Mouse (Mus musculus): ENCODE measurements around the gene Dstn.

The Dstn gene

DNA sequence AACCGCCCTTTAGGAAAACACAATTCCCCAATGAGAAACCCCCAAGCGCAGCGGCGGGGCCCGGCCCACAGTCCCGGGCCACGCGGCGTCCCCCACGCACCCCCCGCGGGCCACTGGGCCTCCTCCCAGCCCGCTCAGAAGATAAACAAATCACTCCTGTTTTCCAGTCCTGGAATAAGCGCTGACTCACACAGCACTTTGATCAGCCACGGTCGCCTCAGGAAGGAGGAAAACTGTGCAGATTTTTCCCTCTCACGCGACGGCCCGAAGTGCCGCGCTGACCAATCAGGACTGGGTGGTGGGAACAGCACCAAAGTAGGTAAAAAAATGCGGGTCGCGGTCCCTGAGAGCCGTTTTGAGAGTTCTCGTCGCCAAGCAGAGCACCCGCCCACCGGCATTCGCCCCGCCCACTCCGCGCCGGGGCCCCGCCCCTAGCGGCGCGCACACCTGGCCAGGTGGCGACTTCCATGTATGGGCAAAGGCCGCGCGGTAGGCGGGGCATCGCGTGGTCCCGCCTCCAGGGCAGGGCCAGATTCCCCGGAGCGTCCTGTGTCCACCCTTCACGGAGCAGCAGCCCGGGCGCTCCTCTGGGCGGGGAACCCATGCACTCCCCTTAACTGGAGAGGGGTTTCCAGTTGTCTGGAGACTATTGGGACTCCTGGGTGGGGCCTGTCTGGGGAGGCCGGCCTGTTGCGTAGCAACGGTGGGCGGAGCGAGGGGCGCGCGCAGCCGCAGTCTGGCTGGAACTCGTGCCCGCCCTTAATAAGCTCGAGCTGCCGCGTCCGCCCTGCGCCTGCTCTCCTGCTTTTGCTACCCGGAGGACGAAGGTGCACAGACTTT is at the start of gene Dstn:
Dstn (plus strand) TSS at position 561 of the 840 bp plus-strand sequence.
- DNase-seq, result peak; percentile 93 to 95

GRCm38 (mm10) chr2:143867326-143867725 is 47.8 kb upstream of the Dstn start:
- DNase-seq, result peak; percentile 48 to 49

DNA sequence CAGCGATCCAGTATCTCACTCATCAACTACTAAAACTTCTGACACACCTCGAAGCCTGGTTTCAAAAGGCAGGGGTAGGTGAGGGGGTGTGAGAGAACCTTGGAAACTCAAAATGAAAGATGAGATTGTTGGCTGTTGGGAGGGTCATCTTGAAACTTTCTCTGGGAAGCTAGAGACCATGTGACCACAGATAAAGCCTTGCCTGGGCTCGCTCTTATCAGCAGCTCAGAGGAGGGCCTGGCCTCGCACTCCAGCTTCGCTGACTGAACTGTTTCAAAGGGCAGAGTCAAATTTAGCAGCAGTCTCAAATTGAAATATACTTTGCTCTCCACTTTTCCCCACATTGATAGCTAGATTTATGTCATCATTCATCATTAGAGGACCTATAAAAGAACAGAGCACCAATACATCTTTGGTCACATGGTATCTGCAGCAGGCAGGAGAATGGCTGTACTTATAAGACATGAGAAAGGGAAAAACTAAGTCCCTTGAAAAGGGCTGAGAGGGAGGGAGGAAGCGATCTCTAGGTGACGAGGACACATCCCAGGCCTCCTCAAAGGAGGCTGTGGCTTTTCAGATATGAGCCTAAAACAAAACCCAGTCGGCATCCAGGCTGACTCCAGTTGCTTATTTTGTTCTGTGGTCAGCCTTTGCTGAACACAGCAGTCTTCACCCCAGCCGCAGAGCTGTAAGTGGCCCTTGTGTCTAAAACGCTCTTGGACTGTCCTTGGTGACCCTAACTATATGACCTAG is 44.0 kb upstream of the Dstn start:
- DNase-seq, result no peak

DNA sequence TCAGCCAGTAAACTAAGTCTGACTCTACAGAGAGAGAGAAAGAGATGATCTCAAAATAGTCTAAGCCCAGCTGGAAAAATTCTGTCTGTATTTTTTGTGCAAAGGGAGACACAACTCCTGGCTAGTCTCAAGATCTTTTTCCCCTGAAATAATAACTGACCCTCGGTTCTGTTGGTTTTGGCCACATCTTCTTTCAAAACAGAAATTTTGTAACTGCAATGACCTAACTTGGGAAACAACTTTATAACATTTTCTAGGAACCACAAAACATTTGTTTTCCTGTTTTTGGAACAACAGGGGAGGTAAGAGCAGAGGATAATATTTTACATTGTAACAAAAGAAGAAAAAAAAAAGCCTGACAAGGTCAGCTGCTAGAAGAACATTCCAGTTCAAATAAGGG is 39.1 kb upstream of the Dstn start:
- no peak for DNase-seq

- no peak for DNase-seq
Observed at GRCm38 (mm10) chr2:143876929-143877632, 38.0 kb upstream of the Dstn start.

DNA sequence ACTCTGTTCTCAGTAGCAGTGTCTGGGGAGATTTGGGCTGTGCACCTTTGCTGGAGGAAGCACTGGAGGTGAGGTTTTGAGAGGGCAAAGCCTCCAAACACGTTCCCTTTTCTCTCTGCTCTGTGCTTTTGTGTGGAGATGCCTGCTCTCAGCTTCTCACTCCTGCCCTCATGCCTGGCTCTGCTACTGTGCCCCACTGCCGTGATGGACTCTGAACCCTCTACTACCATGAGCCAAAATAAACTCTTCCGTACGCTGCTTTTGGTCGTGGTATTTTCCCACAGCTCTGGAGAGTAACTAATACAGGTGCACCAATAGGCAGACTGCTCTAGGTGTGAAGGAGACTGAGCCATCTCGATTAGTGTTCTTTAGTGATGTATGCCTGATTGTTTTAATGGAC is 35.8 kb upstream of the Dstn start:
- no peak for DNase-seq

DNA sequence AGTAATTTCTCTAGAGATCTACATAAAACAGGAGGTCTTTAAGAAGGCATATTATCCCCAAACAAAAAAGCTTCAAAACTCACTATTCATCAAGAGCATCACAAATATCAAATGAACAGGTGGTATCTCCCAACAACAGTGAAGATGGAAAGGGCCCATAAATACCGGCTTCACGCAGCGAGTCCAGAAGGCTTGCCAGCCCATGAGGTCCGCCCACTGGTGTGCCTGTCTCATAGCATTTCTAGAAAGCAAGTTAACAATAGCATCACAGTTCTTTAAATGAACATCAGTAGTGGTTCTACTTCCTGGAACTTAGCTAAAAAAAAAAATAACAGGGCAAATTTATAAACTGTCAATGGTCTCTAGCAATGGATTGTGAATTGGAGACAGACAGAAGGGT is 33.1 kb upstream of the Dstn start:
- no peak for DNase-seq

GRCm38 (mm10) chr2:143882606-143883288 is 32.4 kb upstream of the Dstn start:
- DNase-seq, result no peak

DNA sequence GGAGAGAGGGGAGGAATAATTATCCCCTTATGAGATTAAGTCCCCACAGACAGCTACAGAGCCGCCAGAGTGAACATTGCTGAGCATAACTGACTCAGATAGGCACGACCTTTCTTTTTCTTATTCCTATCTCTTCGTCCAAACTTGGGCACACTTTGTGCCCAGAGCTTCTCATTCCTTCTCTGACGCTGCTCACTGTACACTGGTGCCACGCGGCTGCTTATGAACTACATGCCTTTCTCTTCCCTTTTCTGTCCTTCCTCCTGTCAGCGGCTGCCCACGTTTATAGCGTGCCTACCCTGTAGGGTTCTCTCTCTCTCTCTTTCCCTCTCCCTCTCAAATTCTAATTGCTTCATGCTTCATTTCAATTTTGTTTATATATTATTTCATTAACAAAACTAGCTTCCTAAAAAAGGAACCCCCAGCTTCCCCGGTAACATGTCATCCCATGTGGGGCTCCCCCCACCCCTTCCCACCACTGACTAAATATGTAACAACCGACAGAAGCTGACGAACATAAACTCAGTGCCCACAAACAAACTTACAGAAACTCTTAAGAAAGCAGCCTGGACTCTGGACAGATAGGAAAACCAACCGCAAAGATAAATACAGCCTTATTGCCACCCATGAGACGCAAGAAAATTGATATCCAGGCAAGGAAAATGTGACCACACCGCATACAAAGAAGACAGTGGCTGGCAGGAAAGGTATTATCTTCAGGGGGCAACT is 25.8 kb upstream of the Dstn start:
- DNase-seq, result no peak

- DNase-seq, result no peak
Observed at GRCm38 (mm10) chr2:143889860-143890433, 25.2 kb upstream of the Dstn start.

DNA sequence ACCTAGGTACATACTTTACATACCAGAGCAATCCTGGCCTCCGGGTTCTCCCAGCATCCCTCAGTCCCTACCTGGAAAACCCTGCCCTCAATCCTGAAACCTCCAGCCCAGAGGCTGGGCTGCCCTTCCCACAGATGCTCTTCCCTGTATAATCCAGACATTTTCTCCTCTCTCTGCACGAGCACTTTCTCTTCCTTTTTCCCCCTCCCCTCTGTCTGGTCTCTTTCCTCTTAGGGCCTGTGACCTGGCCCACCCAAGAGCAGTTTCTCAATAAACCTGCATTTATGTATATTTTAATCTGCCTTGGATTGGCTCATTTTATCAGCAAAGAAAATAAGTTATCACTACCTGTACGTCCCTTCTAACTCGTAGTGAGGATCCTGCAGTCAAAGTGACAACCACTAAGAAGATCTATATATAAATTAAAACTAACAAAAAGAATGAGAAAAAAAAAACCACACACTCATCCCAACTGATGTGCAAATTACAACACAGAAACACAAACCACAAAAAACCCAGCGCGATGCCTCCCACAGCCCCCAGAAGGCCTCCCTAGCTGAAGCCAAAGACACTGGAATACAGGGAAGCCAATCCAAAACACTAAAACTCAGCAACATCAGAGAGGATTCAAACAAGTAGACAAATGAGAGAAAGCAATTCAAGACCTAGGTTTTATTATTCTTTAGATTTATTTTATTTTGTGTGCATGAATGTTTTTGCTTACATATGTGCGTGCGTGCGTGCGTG is 23.6 kb upstream of the Dstn start:
- DNase-seq, result no peak

GRCm38 (mm10) chr2:143899470-143900220 is 15.5 kb upstream of the Dstn start:
- DNase-seq, result no peak

DNA sequence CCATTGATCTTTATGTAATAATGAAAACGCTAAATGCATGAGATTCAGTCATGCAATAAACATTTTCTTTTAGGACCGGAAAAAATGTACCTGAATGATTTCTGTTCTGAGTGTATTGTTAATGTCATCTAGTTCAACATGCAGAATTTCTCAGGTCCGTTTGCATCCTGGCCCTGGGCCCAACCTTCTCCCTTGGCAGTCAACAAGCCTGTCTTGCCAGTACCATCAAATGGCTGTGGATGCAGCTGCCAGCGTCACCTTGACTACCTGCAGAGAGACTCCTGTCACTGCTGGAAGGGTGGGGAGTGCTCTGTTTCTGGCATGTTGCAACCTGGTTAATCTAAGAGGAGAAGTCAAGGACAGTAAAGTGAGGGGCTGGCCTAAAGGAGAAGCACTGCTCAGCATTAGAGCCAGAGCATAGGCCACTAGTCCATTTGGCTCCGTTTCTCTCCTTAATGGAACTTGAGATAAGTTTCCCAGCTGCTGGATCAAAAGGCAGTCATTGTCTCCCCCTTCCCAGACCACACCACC is 14.2 kb upstream of the Dstn start:
- DNase-seq, result no peak

DNA sequence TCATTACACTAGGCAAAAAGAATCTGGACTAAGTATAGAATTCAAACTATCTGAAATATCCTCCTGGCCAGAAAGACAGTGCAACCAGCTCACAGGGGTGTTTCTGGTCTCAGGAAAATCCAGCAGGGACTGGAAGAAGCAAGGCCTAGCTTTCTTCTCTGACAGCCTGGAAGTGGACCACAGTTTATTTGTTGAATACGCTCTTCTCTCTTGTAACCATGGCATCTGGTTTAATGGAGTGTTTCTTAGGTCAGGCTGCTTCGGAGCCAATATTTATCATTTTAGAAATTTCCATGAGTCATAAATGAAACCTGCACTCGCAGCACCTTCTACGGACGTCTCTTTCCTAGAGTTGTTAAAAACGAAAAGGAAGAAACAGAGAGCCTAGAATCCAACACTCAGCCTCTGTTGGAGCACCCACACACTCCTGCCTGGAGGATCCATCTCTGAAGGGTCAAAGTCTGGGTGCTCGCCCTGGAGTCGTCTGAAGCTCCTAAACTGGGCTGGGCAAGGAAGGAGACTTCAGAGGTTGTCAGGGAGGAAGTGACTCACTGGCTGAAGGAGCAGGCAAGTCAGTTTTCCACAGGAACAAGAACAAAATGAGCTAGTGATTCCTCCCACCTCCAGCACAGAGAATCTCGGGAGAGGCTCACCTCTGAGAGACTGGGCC is 11.6 kb upstream of the Dstn start:
- no peak for DNase-seq

GRCm38 (mm10) chr2:143904896-143905295 is 10.2 kb upstream of the Dstn start:
- no peak for DNase-seq

DNA sequence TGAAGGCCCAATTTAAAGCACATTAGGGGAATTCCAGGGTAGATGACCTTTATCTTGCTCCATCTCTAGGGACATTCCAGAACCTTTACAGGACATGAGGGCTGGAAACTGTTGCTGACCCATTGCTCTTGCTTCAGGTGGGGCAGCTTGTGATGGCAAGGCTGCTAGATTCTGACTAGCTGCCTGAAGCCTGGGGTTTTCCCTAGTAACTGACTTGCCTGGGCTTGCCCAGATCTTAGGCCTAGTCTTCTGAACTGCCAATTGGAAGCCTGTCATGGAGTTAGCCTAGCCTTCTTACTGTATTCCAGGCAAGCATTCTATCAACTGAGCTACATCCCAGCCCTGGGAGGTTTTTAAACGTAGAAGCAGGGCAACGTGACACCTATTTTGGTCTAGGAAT is 5.9 kb upstream of the Dstn start:
- no peak for DNase-seq

DNA sequence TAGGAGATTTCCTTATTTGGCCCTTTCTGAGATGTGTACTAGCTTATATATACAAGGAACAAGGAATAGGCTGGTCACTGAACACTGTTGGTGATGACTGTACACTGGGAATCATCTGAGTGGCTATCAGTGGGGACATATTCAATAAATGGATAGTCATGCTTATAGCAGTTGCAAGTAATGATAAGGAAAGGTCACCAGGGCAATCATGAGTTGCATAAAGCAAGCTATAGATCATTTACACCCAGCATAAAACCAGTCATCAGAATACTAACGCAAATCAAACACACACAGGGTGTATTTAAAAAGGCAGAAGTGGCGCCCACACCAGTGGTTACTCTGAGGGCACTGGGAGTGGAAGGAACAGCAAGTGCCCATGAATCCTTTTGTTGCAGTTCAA is 2.9 kb upstream of the Dstn start:
- DNase-seq, result no peak

- no peak for DNase-seq
Observed at GRCm38 (mm10) chr2:143914221-143914620, 899 bp upstream of the Dstn start.

DNA sequence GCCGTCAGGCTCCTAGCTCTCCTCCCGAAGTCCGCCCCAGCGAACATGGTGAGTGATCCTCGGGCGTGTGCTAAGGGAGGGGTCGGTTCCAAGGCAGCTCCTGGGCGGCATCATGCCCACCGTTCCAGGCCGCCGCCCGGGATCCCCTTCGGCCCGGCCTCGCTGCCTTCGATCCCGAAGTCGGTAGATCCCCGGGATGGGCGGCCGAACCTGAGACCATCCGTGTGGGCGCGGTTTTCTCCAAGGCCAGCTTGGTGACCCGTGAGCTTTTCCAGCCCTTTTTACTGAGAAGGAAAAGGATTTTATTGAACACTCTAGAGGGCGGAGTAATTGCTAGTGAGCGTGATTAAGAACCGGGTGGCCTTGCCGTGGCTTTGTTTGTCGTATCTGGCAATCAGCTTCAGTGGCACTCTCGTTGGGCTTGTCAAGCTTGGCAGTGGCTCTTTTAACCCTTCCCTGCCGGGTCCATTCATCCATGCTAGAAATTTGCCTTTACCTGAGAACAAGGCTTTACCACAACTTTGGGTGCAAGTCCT is 548 bp downstream of the Dstn start:
- no peak for DNase-seq

Data from thymus, postnatal 36 days (tissue).